Mouse (Mus musculus) lung, embryonic 16.5 days (tissue): ENCODE data around the gene Ptpn7. TPM values are rescaled to one million over a fixed set of nuclear protein-coding genes. Genes with fewer than 3 reads are reported as not detected.
A peak's percentile ranks its signal among the peaks of the same experiment; 100 is the strongest.

Experiments
- ATAC-seq: fragments of 200-750 bp; cut with Nextera tagmentation; 2 replicates; pipeline ENCODE4 v1.8.0; 2017; ENCODE audit warnings: low read depth, mild to moderate bottlenecking, moderate library complexity
- H3K27ac ChIP-seq: fragments of 300-500 bp; sonication (generic); 2 replicates; pipeline ENCODE4 v1.5.1; 2014; ENCODE audit warnings: mild to moderate bottlenecking, control low read depth, low read length
- H3K27me3 ChIP-seq: fragments of 300-500 bp; sonication (generic); 2 replicates; pipeline ENCODE4 v1.6.1; 2014; ENCODE audit warnings: low read depth, low read length, mixed read lengths; ENCODE audit not compliant: control insufficient read depth, insufficient read depth
- H3K36me3 ChIP-seq: fragments of 300-500 bp; sonication (generic); 2 replicates; pipeline ENCODE4 v1.6.1; 2014; ENCODE audit warnings: low read length; ENCODE audit not compliant: control insufficient read depth, insufficient read depth
- H3K4me1 ChIP-seq: fragments of 300-500 bp; sonication (generic); replicated peaks from 2 replicates; pipeline ENCODE4 v1.6.1; 2014; ENCODE audit warnings: low read length, mixed read lengths; ENCODE audit not compliant: control insufficient read depth, insufficient read depth
- H3K4me2 ChIP-seq: fragments of 300-500 bp; sonication (generic); 2 replicates; pipeline ENCODE4 v1.6.1; 2014; ENCODE audit warnings: low read depth, low read length, control low read depth
- H3K4me3 ChIP-seq: fragments of 300-500 bp; sonication (generic); 2 replicates; pipeline ENCODE4 v1.5.1; 2014; ENCODE audit warnings: mild to moderate bottlenecking, low read length, control low read depth
- H3K9ac ChIP-seq: fragments of 300-500 bp; sonication (generic); 2 replicates; pipeline ENCODE4 v1.6.1; 2014; ENCODE audit warnings: low read length, control low read depth
- H3K9me3 ChIP-seq: fragments of 300-500 bp; sonication (generic); 2 replicates; pipeline ENCODE4 v1.6.1; 2016; ENCODE audit warnings: low read length; ENCODE audit not compliant: control insufficient read depth
- WGBS: fragments of 180-500 bp; shearing (Covaris S2); extraction: QIAGEN DNeasy Blood & Tissue Kit; methylation state at CpG from one replicate; pipeline ENCODE4 v1.1.7; 2014; 5-methylcytosine and 5-hydroxymethylcytosine counted together
- polyA plus RNA-seq: library from polyadenylated mRNA; unstranded; fragments of >200 nt; fragmentation: Nextera tagmentation; extraction: Ambion mirVana; gene quantifications from 2 replicates; pipeline ENCODE4 v1.2.1, GENCODE M21; 2015

Gene Ptpn7
- polyA plus RNA-seq, 1 experiment from 2014 or later, result 4.4 TPM

GRCm38 (mm10) chr1:135171202-135171601, 38.7 kb downstream of the Ptpn7 start:
- no peaks in the 10 kb centered on the region for H3K9me3 ChIP-seq
- no peak overlapping the region for H3K9ac ChIP-seq
- H3K4me1 ChIP-seq, result peaks cover 9% of the 10 kb centered on the region
- H3K36me3 ChIP-seq, result no peaks in the 10 kb centered on the region
- H3K4me2 ChIP-seq, result no peak overlapping the region
- 75% methylated on average over 7 of the region's 7 CpGs for WGBS
- H3K4me3 ChIP-seq, result no peak overlapping the region
- no peaks in the 10 kb centered on the region for H3K27me3 ChIP-seq
- no peak for ATAC-seq
- no peak overlapping the region for H3K27ac ChIP-seq

- peaks cover 9% of the 10 kb centered on the region for H3K4me1 ChIP-seq
- H3K4me3 ChIP-seq, result no peak overlapping the region
- H3K27ac ChIP-seq, result no peak overlapping the region
- H3K9me3 ChIP-seq, result no peaks in the 10 kb centered on the region
- H3K4me2 ChIP-seq, result no peak overlapping the region
- WGBS, result 52% methylated on average over 6 of the region's 6 CpGs
- no peaks in the 10 kb centered on the region for H3K36me3 ChIP-seq
- H3K9ac ChIP-seq, result no peak overlapping the region
- peak; percentile 82 for ATAC-seq
- no peaks in the 10 kb centered on the region for H3K27me3 ChIP-seq
These were observed 39.5 kb downstream of the Ptpn7 start for GRCm38 (mm10) chr1:135171984-135172383.

- Histone ChIP-seq H3K27me3 (no peaks in the 10 kb centered on the region), H3K27ac (no peak overlapping the region), H3K36me3 (no peaks in the 10 kb centered on the region), H3K9me3 (no peaks in the 10 kb centered on the region), H3K4me2 (no peak overlapping the region), H3K4me1 (peaks cover 9% of the 10 kb centered on the region), H3K9ac (no peak overlapping the region), H3K4me3 (no peak overlapping the region)
- WGBS, result 90% methylated on average over 6 of the region's 6 CpGs
- no peak for ATAC-seq
These were observed 40.8 kb downstream of the Ptpn7 start for GRCm38 (mm10) chr1:135173311-135173710.

- H3K27me3 ChIP-seq, result no peaks in the 10 kb centered on the region
- H3K27ac ChIP-seq, result no peak overlapping the region
- H3K9ac ChIP-seq, result no peak overlapping the region
- H3K4me2 ChIP-seq, result no peak overlapping the region
- WGBS, result 70% methylated on average over 3 of the region's 3 CpGs
- no peak for ATAC-seq
- no peak overlapping the region for H3K4me3 ChIP-seq
- H3K4me1 ChIP-seq, result peaks cover 3% of the 10 kb centered on the region; the same call in 1 of the 2 replicates
- no peaks in the 10 kb centered on the region for H3K9me3 ChIP-seq
- H3K36me3 ChIP-seq, result no peaks in the 10 kb centered on the region
These were observed 42.7 kb downstream of the Ptpn7 start for GRCm38 (mm10) chr1:135175176-135175575.

- no peaks in the 10 kb centered on the region for H3K27me3 ChIP-seq
- no peak for ATAC-seq
- no peak overlapping the region for H3K9ac ChIP-seq
- no peaks in the 10 kb centered on the region for H3K9me3 ChIP-seq
- H3K36me3 ChIP-seq, result no peaks in the 10 kb centered on the region
- no peaks in the 10 kb centered on the region for H3K4me1 ChIP-seq
- no peak overlapping the region for H3K27ac ChIP-seq
- no peak overlapping the region for H3K4me3 ChIP-seq
- WGBS, result 93% methylated on average over 3 of the region's 3 CpGs
- H3K4me2 ChIP-seq, result no peak overlapping the region
These were observed 45.2 kb downstream of the Ptpn7 start for GRCm38 (mm10) chr1:135177724-135178123.

GRCm38 (mm10) chr1:135178863-135179262, 46.4 kb downstream of the Ptpn7 start:
- no peak overlapping the region for H3K4me3 ChIP-seq
- no peak overlapping the region for H3K27ac ChIP-seq
- no peaks in the 10 kb centered on the region for H3K4me1 ChIP-seq
- H3K9me3 ChIP-seq, result no peaks in the 10 kb centered on the region
- WGBS, result 75% methylated on average over 7 of the region's 7 CpGs
- no peak overlapping the region for H3K9ac ChIP-seq
- H3K36me3 ChIP-seq, result no peaks in the 10 kb centered on the region
- H3K4me2 ChIP-seq, result no peak overlapping the region
- no peaks in the 10 kb centered on the region for H3K27me3 ChIP-seq
- no peak for ATAC-seq

GRCm38 (mm10) chr1:135180830-135181229, 48.3 kb downstream of the Ptpn7 start:
- no peak overlapping the region for H3K4me2 ChIP-seq
- no peaks in the 10 kb centered on the region for H3K36me3 ChIP-seq
- no peak overlapping the region for H3K4me3 ChIP-seq
- no peaks in the 10 kb centered on the region for H3K27me3 ChIP-seq
- no peaks in the 10 kb centered on the region for H3K4me1 ChIP-seq
- WGBS, result 61% methylated on average over 10 of the region's 10 CpGs
- H3K9me3 ChIP-seq, result no peaks in the 10 kb centered on the region
- no peak for ATAC-seq
- no peak overlapping the region for H3K27ac ChIP-seq
- H3K9ac ChIP-seq, result no peak overlapping the region

- Histone ChIP-seq H3K27me3 (no peaks in the 10 kb centered on the region), H3K4me3 (no peak overlapping the region), H3K4me2 (no peak overlapping the region), H3K27ac (no peak overlapping the region), H3K9me3 (no peaks in the 10 kb centered on the region), H3K9ac (no peak overlapping the region), H3K36me3 (no peaks in the 10 kb centered on the region), H3K4me1 (no peaks in the 10 kb centered on the region)
- no peak for ATAC-seq
- 51% methylated on average over 4 of the region's 4 CpGs for WGBS
These were observed 48.8 kb downstream of the Ptpn7 start for GRCm38 (mm10) chr1:135181275-135181674.

- Histone ChIP-seq H3K27me3 (no peaks in the 10 kb centered on the region), H3K9ac (no peak overlapping the region), H3K4me3 (no peak overlapping the region), H3K36me3 (no peaks in the 10 kb centered on the region), H3K27ac (no peak overlapping the region), H3K4me1 (no peaks in the 10 kb centered on the region), H3K4me2 (no peak overlapping the region), H3K9me3 (no peaks in the 10 kb centered on the region)
- WGBS, result 77% methylated on average over 8 of the region's 8 CpGs
- no peak for ATAC-seq
These were observed 49.6 kb downstream of the Ptpn7 start for GRCm38 (mm10) chr1:135181880-135182623.
